Mouse (Mus musculus): ENCODE data around the gene Nmral1. TPM values are rescaled to one million over a fixed set of nuclear protein-coding genes. Genes with fewer than 3 reads are reported as not detected.

Gene Nmral1
- polyA plus RNA-seq (2012) = 7.4 and 15.2 TPM in 2 replicates

- no peak for TF ChIP-seq GATA1 (IDR thresholded peaks at IDR 0.05; ENCODE audit: low read length)
These were observed at the start of gene Nmral1 for GRCm38 (mm10) chr16:4718753-4719518. Nmral1 (minus strand) TSS chr16:4719356.

GRCm38 (mm10) chr16:4768719-4769118, 49.6 kb upstream of the Nmral1 start:
- TF ChIP-seq GATA1 (IDR thresholded peaks at IDR 0.05; ENCODE audit: low read length) = no peak

- no peak for TF ChIP-seq GATA1 (IDR thresholded peaks at IDR 0.05; ENCODE audit: low read length)
These were observed 48.0 kb upstream of the Nmral1 start for GRCm38 (mm10) chr16:4767012-4767790.

- TF ChIP-seq GATA1 (IDR thresholded peaks at IDR 0.05; ENCODE audit: low read length) = no peak
These were observed 46.7 kb upstream of the Nmral1 start for GRCm38 (mm10) chr16:4765852-4766251.

- TF ChIP-seq GATA1 (IDR thresholded peaks at IDR 0.05; ENCODE audit: low read length) = no peak
These were observed 44.1 kb upstream of the Nmral1 start for GRCm38 (mm10) chr16:4763276-4763675.

GRCm38 (mm10) chr16:4762437-4762836, 43.3 kb upstream of the Nmral1 start:
- TF ChIP-seq GATA1 (IDR thresholded peaks at IDR 0.05; ENCODE audit: low read length) = no peak

- no peak for TF ChIP-seq GATA1 (IDR thresholded peaks at IDR 0.05; ENCODE audit: low read length)
These were observed 34.9 kb upstream of the Nmral1 start for GRCm38 (mm10) chr16:4754045-4754444.

- no peak for TF ChIP-seq GATA1 (IDR thresholded peaks at IDR 0.05; ENCODE audit: low read length)
These were observed 33.0 kb upstream of the Nmral1 start for GRCm38 (mm10) chr16:4752155-4752554.

- no peak for TF ChIP-seq GATA1 (IDR thresholded peaks at IDR 0.05; ENCODE audit: low read length)
These were observed 23.0 kb upstream of the Nmral1 start for GRCm38 (mm10) chr16:4742186-4742585.

- no peak for TF ChIP-seq GATA1 (IDR thresholded peaks at IDR 0.05; ENCODE audit: low read length)
These were observed 20.8 kb upstream of the Nmral1 start for GRCm38 (mm10) chr16:4739994-4740393.

- no peak for TF ChIP-seq GATA1 (IDR thresholded peaks at IDR 0.05; ENCODE audit: low read length)
These were observed 17.1 kb upstream of the Nmral1 start for GRCm38 (mm10) chr16:4736262-4736661.

- no peak for TF ChIP-seq GATA1 (IDR thresholded peaks at IDR 0.05; ENCODE audit: low read length)
These were observed 11.7 kb upstream of the Nmral1 start for GRCm38 (mm10) chr16:4730776-4731358.

- TF ChIP-seq GATA1 (IDR thresholded peaks at IDR 0.05; ENCODE audit: low read length) = no peak
These were observed 8.8 kb upstream of the Nmral1 start for GRCm38 (mm10) chr16:4727963-4728362.

GRCm38 (mm10) chr16:4727526-4727925, 8.4 kb upstream of the Nmral1 start:
- no peak for TF ChIP-seq GATA1 (IDR thresholded peaks at IDR 0.05; ENCODE audit: low read length)

GRCm38 (mm10) chr16:4726528-4727128, 7.5 kb upstream of the Nmral1 start:
- no peak for TF ChIP-seq GATA1 (IDR thresholded peaks at IDR 0.05; ENCODE audit: low read length)
